Mouse (Mus musculus): ENCODE measurements at regions not wholly inside any gene's neighbourhood (a gene's known extent, or its start where the extent isn't known, plus 50 kb on each side); places are given as distances from the start of the nearest gene placed in this dataset.

DNA sequence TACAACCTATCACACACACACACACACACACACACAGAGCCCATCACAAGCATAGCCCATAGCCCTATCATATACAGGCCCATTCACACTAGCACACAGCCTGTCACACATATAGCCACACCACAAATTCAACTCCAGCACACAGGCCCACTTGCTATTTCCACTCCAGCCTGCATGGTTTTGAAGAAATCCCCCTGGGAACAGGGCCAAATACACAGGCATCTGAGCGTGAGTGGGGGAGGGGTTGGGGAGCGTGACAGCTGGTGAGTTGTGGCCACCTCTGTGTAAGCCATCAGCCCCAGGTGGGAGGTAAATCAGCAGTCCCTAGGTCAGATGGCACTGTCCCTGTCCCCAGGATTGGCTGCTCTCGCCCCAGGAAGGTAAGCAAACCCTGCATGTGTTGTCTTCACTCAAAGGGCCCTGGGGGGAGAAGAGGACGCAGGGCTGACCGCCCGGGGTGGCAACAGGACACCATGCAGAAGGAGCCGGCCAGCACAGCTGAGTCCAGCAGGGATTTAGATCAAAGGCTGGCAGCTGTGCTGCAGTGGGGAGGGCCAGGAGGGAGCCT lies 153.6 kb upstream of the Gm3448 start:
- no peak overlapping the region for H3K9ac ChIP-seq (replicated peaks; ENCODE audit: low read length, poor library complexity, severe bottlenecking)
- H3K4me3 ChIP-seq (ENCODE audit: low read depth, low read length) = no peak overlapping the region
- peak; percentile 57 for ATAC-seq (ENCODE audit: low FRiP score)
- no peaks in the 10 kb centered on the region for H3K9me3 ChIP-seq (ENCODE audit: low read length)
- H3K27ac ChIP-seq (ENCODE audit: low read depth, low read length) = no peak overlapping the region
- 6% methylated on average over 7 of the region's 7 CpGs for WGBS
- TF ChIP-seq CTCF (IDR thresholded peaks at IDR 0.05) = no peak
- no peaks in the 10 kb centered on the region for H3K27me3 ChIP-seq (ENCODE audit: insufficient read depth, low read length)
- H3K36me3 ChIP-seq (ENCODE audit: insufficient read depth, low read length) = no peaks in the 10 kb centered on the region
- peak; percentile 62 for DNase-seq (ENCODE audit: low spot score)
- H3K4me1 ChIP-seq (ENCODE audit: insufficient read depth, low read length) = no peaks in the 10 kb centered on the region
- no peak overlapping the region for H3K4me2 ChIP-seq (ENCODE audit: low read depth, low read length, poor library complexity, severe bottlenecking)

DNA sequence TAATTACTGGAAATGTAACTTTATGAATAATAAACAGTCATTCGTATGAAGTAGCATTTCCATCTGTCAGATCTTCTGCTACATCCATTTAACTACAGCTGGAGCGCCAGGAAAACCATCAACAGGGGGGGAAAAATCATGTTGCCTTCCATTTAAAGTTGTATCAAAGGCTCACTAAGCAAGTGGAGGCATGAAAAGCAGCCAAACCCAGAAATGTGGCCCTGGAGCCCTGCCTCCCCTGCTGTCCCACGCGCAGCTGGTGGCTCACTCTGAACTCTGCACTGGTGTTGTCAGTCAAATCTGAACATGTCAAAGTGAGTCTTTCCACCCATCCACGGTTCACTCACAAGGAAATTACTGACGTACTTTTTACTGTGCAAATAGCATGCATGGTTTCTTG lies 152.5 kb upstream of the Gm3448 start:
- Histone ChIP-seq H3K27ac (ENCODE audit: low read depth, low read length) (no peak overlapping the region), H3K4me1 (ENCODE audit: insufficient read depth, low read length) (no peaks in the 10 kb centered on the region)
- no peak for ATAC-seq (ENCODE audit: low FRiP score)

DNA sequence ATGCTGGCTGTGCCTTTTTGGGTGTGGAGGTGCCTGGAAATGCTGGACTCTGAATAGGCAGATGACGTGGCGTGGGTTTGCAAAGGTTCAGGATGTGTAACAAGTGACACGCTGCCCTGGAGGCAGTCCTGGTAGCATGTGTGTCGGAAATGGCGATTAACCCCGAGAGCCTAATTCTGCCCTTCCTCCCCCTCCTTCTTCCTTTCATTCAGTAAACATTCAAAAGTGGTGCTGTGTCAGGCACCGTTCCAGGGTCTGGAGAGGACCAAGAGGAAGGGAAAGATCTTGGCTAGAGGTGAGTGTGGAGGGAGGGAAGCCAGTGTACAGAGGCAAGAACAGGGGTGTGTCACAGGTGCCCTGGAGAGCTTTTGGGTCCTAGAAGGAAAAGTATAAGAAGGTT lies 151.5 kb upstream of the Gm3448 start:
- no peak for TF ChIP-seq CTCF (IDR thresholded peaks at IDR 0.05)
- H3K4me1 ChIP-seq (ENCODE audit: insufficient read depth, low read length) = no peaks in the 10 kb centered on the region
- no peak overlapping the region for H3K4me3 ChIP-seq (ENCODE audit: low read depth, low read length)
- H3K9ac ChIP-seq (replicated peaks; ENCODE audit: low read length, poor library complexity, severe bottlenecking) = no peak overlapping the region
- no peaks in the 10 kb centered on the region for H3K36me3 ChIP-seq (ENCODE audit: insufficient read depth, low read length)
- WGBS = 74% methylated on average over 7 of the region's 7 CpGs
- no peaks in the 10 kb centered on the region for H3K27me3 ChIP-seq (ENCODE audit: insufficient read depth, low read length)
- H3K4me2 ChIP-seq (ENCODE audit: low read depth, low read length, poor library complexity, severe bottlenecking) = no peak overlapping the region
- DNase-seq (ENCODE audit: low spot score) = no peak
- no peaks in the 10 kb centered on the region for H3K9me3 ChIP-seq (ENCODE audit: low read length)
- ATAC-seq (ENCODE audit: low FRiP score) = no peak
- no peak overlapping the region for H3K27ac ChIP-seq (ENCODE audit: low read depth, low read length)

More for the DNA sequence above, 152.5 kb upstream of the Gm3448 start:
- Histone ChIP-seq H3K4me2 (ENCODE audit: low read depth, low read length, poor library complexity, severe bottlenecking) (no peak overlapping the region), H3K9ac (replicated peaks; ENCODE audit: low read length, poor library complexity, severe bottlenecking) (no peak overlapping the region), H3K4me3 (ENCODE audit: low read depth, low read length) (no peak overlapping the region), H3K36me3 (ENCODE audit: insufficient read depth, low read length) (no peaks in the 10 kb centered on the region), H3K27me3 (ENCODE audit: insufficient read depth, low read length) (no peaks in the 10 kb centered on the region), H3K9me3 (ENCODE audit: low read length) (no peaks in the 10 kb centered on the region)
- no peak for TF ChIP-seq CTCF (IDR thresholded peaks at IDR 0.05)
- 51% methylated on average over 6 of the region's 6 CpGs for WGBS
- DNase-seq (ENCODE audit: low spot score) = no peak

DNA sequence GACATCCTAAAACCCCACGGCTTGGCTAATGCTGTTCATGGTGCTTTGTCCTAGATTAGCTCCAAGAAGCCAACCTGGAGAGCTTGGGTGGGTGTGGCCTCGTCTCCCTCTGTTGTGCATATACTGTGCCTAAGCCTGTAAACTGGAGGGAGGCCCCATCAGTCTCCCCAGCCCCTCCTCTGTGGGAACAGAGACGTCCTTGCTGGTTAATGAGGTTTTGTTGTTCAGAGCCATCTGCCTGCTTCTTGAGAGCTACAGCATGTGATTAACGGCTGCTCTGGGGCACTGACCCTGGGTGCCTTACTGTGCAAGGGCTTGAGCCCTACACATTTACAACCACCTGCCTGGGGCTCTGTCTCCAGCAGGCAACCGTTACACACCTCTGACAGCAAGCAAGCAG lies 143.9 kb upstream of the Gm3448 start:
- Histone ChIP-seq H3K27ac (ENCODE audit: low read depth, low read length) (no peak overlapping the region), H3K9ac (replicated peaks; ENCODE audit: low read length, poor library complexity, severe bottlenecking) (no peak overlapping the region), H3K4me3 (ENCODE audit: low read depth, low read length) (no peak overlapping the region), H3K4me2 (ENCODE audit: low read depth, low read length, poor library complexity, severe bottlenecking) (no peak overlapping the region), H3K9me3 (ENCODE audit: low read length) (no peaks in the 10 kb centered on the region), H3K27me3 (ENCODE audit: insufficient read depth, low read length) (no peaks in the 10 kb centered on the region), H3K36me3 (ENCODE audit: insufficient read depth, low read length) (no peaks in the 10 kb centered on the region), H3K4me1 (ENCODE audit: insufficient read depth, low read length) (peaks cover 2% of the 10 kb centered on the region; the same call in 1 of the 2 replicates)
- 5% methylated on average over 5 of the region's 5 CpGs for WGBS
- DNase-seq (ENCODE audit: low spot score) (no peak), ATAC-seq (ENCODE audit: low FRiP score) (no peak)
- TF ChIP-seq CTCF (IDR thresholded peaks at IDR 0.05) = no peak

DNA sequence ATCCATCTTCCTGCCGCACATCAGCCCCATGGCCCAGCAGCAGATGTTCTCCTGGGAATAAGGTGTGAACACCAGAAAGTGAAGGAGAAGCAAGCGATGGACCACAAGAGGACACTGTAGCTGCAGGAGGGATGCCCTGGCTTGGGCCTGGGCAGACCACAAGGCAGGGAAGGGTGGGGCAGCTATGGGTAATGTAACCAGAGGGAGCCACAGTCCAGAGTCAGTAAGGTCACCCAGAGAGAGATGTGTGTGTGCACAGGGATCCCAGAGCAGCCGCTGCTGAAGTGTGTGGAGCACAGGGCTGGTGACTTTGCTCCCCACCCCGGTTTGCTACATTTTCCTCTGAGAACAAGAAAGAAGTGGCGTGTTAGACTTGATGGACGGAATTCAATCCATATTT lies 142.5 kb upstream of the Gm3448 start:
- no peaks in the 10 kb centered on the region for H3K9me3 ChIP-seq (ENCODE audit: low read length)
- no peak overlapping the region for H3K27ac ChIP-seq (ENCODE audit: low read depth, low read length)
- no peak overlapping the region for H3K4me3 ChIP-seq (ENCODE audit: low read depth, low read length)
- no peaks in the 10 kb centered on the region for H3K36me3 ChIP-seq (ENCODE audit: insufficient read depth, low read length)
- no peak for TF ChIP-seq CTCF (IDR thresholded peaks at IDR 0.05)
- ATAC-seq (ENCODE audit: low FRiP score) (no peak), DNase-seq (ENCODE audit: low spot score) (no peak)
- H3K4me1 ChIP-seq (ENCODE audit: insufficient read depth, low read length) = peaks cover 2% of the 10 kb centered on the region; the same call in 1 of the 2 replicates
- no peaks in the 10 kb centered on the region for H3K27me3 ChIP-seq (ENCODE audit: insufficient read depth, low read length)
- H3K9ac ChIP-seq (replicated peaks; ENCODE audit: low read length, poor library complexity, severe bottlenecking) = no peak overlapping the region
- no peak overlapping the region for H3K4me2 ChIP-seq (ENCODE audit: low read depth, low read length, poor library complexity, severe bottlenecking)
- WGBS = 73% methylated on average over 6 of the region's 6 CpGs

DNA sequence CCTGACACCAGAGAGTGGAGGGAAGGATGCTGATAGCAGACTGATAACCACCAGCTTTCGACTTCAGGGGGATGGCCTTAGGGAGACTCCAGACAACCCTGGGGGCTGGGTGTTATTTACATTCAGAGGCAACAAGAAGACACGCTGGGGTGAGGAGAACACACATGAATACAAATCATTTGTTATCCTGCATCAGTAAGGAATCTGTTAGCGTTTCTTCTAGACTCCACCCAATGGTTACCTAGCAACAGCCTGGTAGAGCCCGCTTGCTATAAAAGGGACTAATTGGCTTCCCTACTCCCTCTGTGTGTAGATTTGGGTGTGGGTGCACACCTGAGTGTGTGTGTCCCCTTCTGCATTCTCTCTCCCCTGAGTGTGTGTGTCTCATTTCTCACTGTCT lies 140.8 kb upstream of the Gm3448 start:
- peak; percentile 51; the same call in 1 of the 2 replicates for ATAC-seq (ENCODE audit: low FRiP score)
- no peaks in the 10 kb centered on the region for H3K27me3 ChIP-seq (ENCODE audit: insufficient read depth, low read length)
- no peaks in the 10 kb centered on the region for H3K9me3 ChIP-seq (ENCODE audit: low read length)
- H3K36me3 ChIP-seq (ENCODE audit: insufficient read depth, low read length) = no peaks in the 10 kb centered on the region
- peak; percentile 57 for DNase-seq (ENCODE audit: low spot score)
- no peak for TF ChIP-seq CTCF (IDR thresholded peaks at IDR 0.05)
- no peak overlapping the region for H3K4me3 ChIP-seq (ENCODE audit: low read depth, low read length)
- no peak overlapping the region for H3K27ac ChIP-seq (ENCODE audit: low read depth, low read length)
- 11% methylated on average over 4 of the region's 4 CpGs for WGBS
- H3K9ac ChIP-seq (replicated peaks; ENCODE audit: low read length, poor library complexity, severe bottlenecking) = no peak overlapping the region
- no peak overlapping the region for H3K4me2 ChIP-seq (ENCODE audit: low read depth, low read length, poor library complexity, severe bottlenecking)
- H3K4me1 ChIP-seq (ENCODE audit: insufficient read depth, low read length) = peaks cover 2% of the 10 kb centered on the region; the same call in 1 of the 2 replicates

All from midbrain, postnatal 0 days (tissue).